In genomic region chr12:28649141-28650110, GRCm38 (mm10) we compare ENCODE assay signal across 8 mouse cellular contexts. TPM values are rescaled to one million over a fixed set of nuclear protein-coding genes. Genes with fewer than 3 reads are reported as not detected.
DNase-seq lines count a peak whose midpoint lies in the region; ATAC-seq and TF ChIP-seq lines count a peak whose summit lies in the region.

TSS of gene Rnaseh1 (plus strand) at chr12:28649602.

- POLR2A ChIA-PET in Patski (lab: Charles Lee) = no interaction called here

- CTCF ChIA-PET in Patski (lab: Charles Lee) = interaction anchor here (0.8 to 1.2 kb wide), 2 partner anchors 11 to 24 kb away, joined by 3 read pairs; no protein-coding TSS in a partner anchor

- no peaks in the 10 kb centered on the region for H3K9me3 ChIP-seq in hindbrain, embryonic 12.5 days (replicated peaks)

- peak; percentile 94 for ATAC-seq in Patski
- peak; percentile 93 for ATAC-seq in hindbrain, embryonic 12.5 days (ENCODE audit: low FRiP score)

- no peak for TF ChIP-seq CTCF in Patski (IDR thresholded peaks at IDR 0.05)

- DNase-seq in Patski (ENCODE audit: low read depth, low spot score) = peak; percentile 28
- DNase-seq in cerebellum, postnatal 14 days = peak; percentile 93 to 94
- peak; percentile 84 to 90 for DNase-seq in frontal cortex, postnatal 14 days (ENCODE audit: low spot score in 2 of 2)
- peak; percentile 86 to 90 for DNase-seq in layer of hippocampus, postnatal 14 days (ENCODE audit: low spot score in 2 of 2)
- DNase-seq in lung, postnatal 10 days = peak; percentile 95
- peak; percentile 85 for DNase-seq in ovary, postnatal 14 days (ENCODE audit: low spot score)
- peak; percentile 78 to 83 for DNase-seq in thymus, postnatal 10 days (ENCODE audit: low spot score in 2 of 2)

- no peaks in the 10 kb centered on the region for H3K27me3 ChIP-seq in Patski
- H3K27me3 ChIP-seq in hindbrain, embryonic 12.5 days = no peaks in the 10 kb centered on the region; the same call in 1 of the 2 replicates

- peaks cover 11% of the 10 kb centered on the region for H3K4me1 ChIP-seq in hindbrain, embryonic 12.5 days

- H3K4me3 ChIP-seq in hindbrain, embryonic 12.5 days = peak within 1 kb of the TSS; percentile 79

- peak within 1 kb of the TSS; percentile 81 for H3K27ac ChIP-seq in hindbrain, embryonic 12.5 days

- WGBS in hindbrain, embryonic 12.5 days = 2% methylated on average over 52 of the region's 52 CpGs

- in situ Hi-C loops in Patski (cut with MboI; ENCODE audit: low pct_unique_long_range_greater_than_20kb) = no loop called here

- H3K4me2 ChIP-seq in hindbrain, embryonic 12.5 days (replicated peaks) = peak within 1 kb of the TSS; percentile 67

- H3K36me3 ChIP-seq in hindbrain, embryonic 12.5 days = peaks cover 6% of the 10 kb centered on the region

- peak within 1 kb of the TSS; percentile 74 for H3K9ac ChIP-seq in hindbrain, embryonic 12.5 days

RNA-seq across cellular contexts. Expression of gene Rnaseh1, which starts in this region (rescaled TPM):
- 19.7 TPM for polyA plus RNA-seq in Patski (2021)
- polyA plus RNA-seq in hindbrain, embryonic 12.5 days (2016; fragmentation: Nextera tagmentation; extraction: Ambion mirVana) = 26.7 and 31.5 TPM in 2 replicates
- total RNA-seq in layer of hippocampus, postnatal 14 days (2021) = 10 to 100 TPM; 11.4 to 14.5 TPM

Comparison
In these comparisons a context has a peak if more than half of its experiments do, and no peak if none do; other contexts are left out.
1. Peak in every context shown above with its lines: DNase-seq, ATAC-seq, H3K4me3 ChIP-seq and H3K27ac ChIP-seq.
2. DNase-seq: peak in every context shown above with its lines; median percentile 95 in lung, postnatal 10 days; 94 in cerebellum, postnatal 14 days; 88 in layer of hippocampus, postnatal 14 days; 87 in frontal cortex, postnatal 14 days; 85 in ovary, postnatal 14 days; 80 in thymus, postnatal 10 days; 28 in Patski.